8 mouse cellular contexts compared by ENCODE assay signal in the genomic region with DNA sequence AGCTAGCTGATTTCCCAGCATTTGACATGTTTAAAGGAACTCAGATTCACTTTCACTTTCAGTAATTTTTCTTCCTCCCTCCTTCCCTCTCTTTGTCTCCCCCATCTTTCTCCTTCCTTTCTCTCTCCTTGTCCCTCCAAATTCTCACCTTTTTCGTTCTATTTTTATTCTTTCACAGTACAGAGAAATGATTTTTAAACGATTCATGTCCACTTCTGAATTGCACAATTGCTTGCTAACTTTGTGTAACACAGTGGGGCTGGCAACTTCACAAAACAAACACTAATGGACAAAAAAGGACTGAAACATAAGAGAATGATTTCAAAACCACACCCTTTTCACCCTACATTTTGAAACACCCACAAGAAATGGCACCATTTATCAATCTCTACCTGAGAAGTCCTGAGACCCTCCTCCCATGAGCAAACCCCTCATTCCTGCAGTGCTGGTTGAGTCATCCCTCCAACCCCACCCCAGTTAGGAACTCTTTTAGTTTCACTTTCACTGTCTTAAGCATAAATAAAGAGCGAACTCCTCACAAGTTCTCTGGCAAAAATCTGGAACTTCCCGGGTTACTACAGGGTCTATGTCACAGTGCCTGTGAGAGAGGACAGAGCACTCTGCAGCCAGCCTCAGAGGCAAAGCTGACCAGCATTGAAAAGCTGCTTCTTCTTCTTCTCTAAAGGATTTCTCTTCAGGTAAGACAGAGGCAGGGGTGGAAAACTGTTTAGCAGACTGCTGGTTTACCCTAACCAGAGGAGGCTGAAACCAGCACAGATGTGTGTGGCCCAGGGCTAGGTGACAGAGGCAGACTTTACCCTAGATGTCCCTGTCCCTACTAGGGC. TPM values are rescaled to one million over a fixed set of nuclear protein-coding genes. Genes with fewer than 3 reads are reported as not detected.
DNase-seq lines count a peak whose midpoint lies in the region; ATAC-seq lines count a peak whose summit lies in the region.

A gene (plus strand): TSS at position 492 of the 845 bp plus-strand sequence.

- 76% methylated on average over 4 of the region's 4 CpGs for WGBS in forebrain, embryonic 13.5 days
- 80% methylated on average over 4 of the region's 4 CpGs for WGBS in forebrain, embryonic 14.5 days
- WGBS in kidney, embryonic 15.5 days, result 56% methylated on average over 4 of the region's 4 CpGs

- 0 out of 2 replicates have a peak, but pooled peaks cover 4% of the 10 kb centered on the region for H3K4me1 ChIP-seq in forebrain, embryonic 13.5 days
- no peaks in the 10 kb centered on the region for H3K4me1 ChIP-seq in forebrain, embryonic 14.5 days (ENCODE audit: control insufficient read depth, insufficient read depth, low read length)
- H3K4me1 ChIP-seq in kidney, embryonic 15.5 days, result no peaks in the 10 kb centered on the region

- H3K4me2 ChIP-seq in forebrain, embryonic 13.5 days, result no peak within 1 kb of the TSS
- H3K4me2 ChIP-seq in forebrain, embryonic 14.5 days (ENCODE audit: low read length), result no peak within 1 kb of the TSS
- peak within 1 kb of the TSS; percentile 44 for H3K4me2 ChIP-seq in kidney, embryonic 15.5 days

- DNase-seq in forebrain, embryonic 14.5 days (ENCODE audit: low spot score), result no peak
- DNase-seq in Muller cell, postnatal 12 days (ENCODE audit: inconsistent ontology term), result peak; percentile 55
- DNase-seq in gastrocnemius, postnatal 14 days, result peak; percentile 3
- DNase-seq in embryo, embryonic 10 days (ENCODE audit: low spot score), result no peak
- DNase-seq in layer of hippocampus, adult 9-11 months, result no peak

- no peaks in the 10 kb centered on the region for H3K9me3 ChIP-seq in forebrain, embryonic 13.5 days (replicated peaks)
- H3K9me3 ChIP-seq in forebrain, embryonic 14.5 days (replicated peaks; ENCODE audit: control insufficient read depth, low read length), result no peaks in the 10 kb centered on the region
- no peaks in the 10 kb centered on the region for H3K9me3 ChIP-seq in kidney, embryonic 15.5 days (replicated peaks)

- no peak within 1 kb of the TSS for H3K9ac ChIP-seq in forebrain, embryonic 13.5 days
- no peak within 1 kb of the TSS for H3K9ac ChIP-seq in forebrain, embryonic 14.5 days (ENCODE audit: low read length)
- H3K9ac ChIP-seq in kidney, embryonic 15.5 days, result no peak within 1 kb of the TSS

- no peaks in the 10 kb centered on the region for H3K36me3 ChIP-seq in forebrain, embryonic 13.5 days (ENCODE audit: poor library complexity, severe bottlenecking)
- no peaks in the 10 kb centered on the region for H3K36me3 ChIP-seq in forebrain, embryonic 14.5 days (ENCODE audit: control insufficient read depth, insufficient read depth, low read length)
- no peaks in the 10 kb centered on the region for H3K36me3 ChIP-seq in kidney, embryonic 15.5 days

- H3K4me3 ChIP-seq in forebrain, embryonic 13.5 days, result no peak within 1 kb of the TSS
- no peak within 1 kb of the TSS for H3K4me3 ChIP-seq in forebrain, embryonic 14.5 days (ENCODE audit: low read depth, low read length)
- H3K4me3 ChIP-seq in kidney, embryonic 15.5 days (replicated peaks), result peak within 1 kb of the TSS; percentile 21

- 0 out of 2 replicates have a peak, but pooled peaks have one; percentile 30 for ATAC-seq in forebrain, embryonic 13.5 days
- ATAC-seq in forebrain, embryonic 14.5 days, result no peak
- no peak for ATAC-seq in kidney, embryonic 15.5 days (replicated peaks; ENCODE audit: low FRiP score)
- ATAC-seq in megakaryocyte progenitor cell, adult 5-6 weeks (replicated peaks; ENCODE audit: poor library complexity), result peak; percentile 64

- no peaks in the 10 kb centered on the region for H3K27me3 ChIP-seq in forebrain, embryonic 13.5 days
- no peaks in the 10 kb centered on the region for H3K27me3 ChIP-seq in forebrain, embryonic 14.5 days (replicated peaks; ENCODE audit: control insufficient read depth, insufficient read depth, low read length)
- H3K27me3 ChIP-seq in kidney, embryonic 15.5 days, result no peaks in the 10 kb centered on the region

- intact Hi-C loops in gastrocnemius, postnatal 14 days (cut with DNase I; ENCODE audit: low total_unique reads), result no loop called here

- no peak within 1 kb of the TSS for H3K27ac ChIP-seq in forebrain, embryonic 13.5 days
- H3K27ac ChIP-seq in forebrain, embryonic 14.5 days (ENCODE audit: low read depth, low read length), result no peak within 1 kb of the TSS
- no peak within 1 kb of the TSS for H3K27ac ChIP-seq in kidney, embryonic 15.5 days

RNA-seq across cellular contexts. Expression of the gene that starts here (rescaled TPM):
- 0.15 and 0.19 TPM in 2 replicates for polyA plus RNA-seq in forebrain, embryonic 13.5 days (2015; fragmentation: Nextera tagmentation; extraction: Ambion mirVana)
- 0.33 and 0.63 TPM in 2 replicates for polyA plus RNA-seq in forebrain, embryonic 14.5 days (2014; fragmentation: Nextera tagmentation; extraction: Ambion mirVana)
- total RNA-seq in gastrocnemius, postnatal 14 days (2021), result 1 to 10 TPM; 3.6 to 4.0 TPM
- 0.95 and 1.7 TPM in 2 replicates for polyA plus RNA-seq in kidney, embryonic 15.5 days (2015; fragmentation: Nextera tagmentation; extraction: Ambion mirVana)
- 5.0 and 7.6 TPM in 2 replicates for total RNA-seq in megakaryocyte progenitor cell, adult 5-6 weeks (2015)
- 9.1 and 9.8 TPM in 2 replicates for total RNA-seq in megakaryocyte progenitor cell, adult 5-6 weeks (2017)

Comparison
In these comparisons a context has a peak if more than half of its experiments do, and no peak if none do; other contexts are left out.
1. Peak in ATAC-seq in forebrain, embryonic 13.5 days; RNA of the gene not detected or under 1 TPM.
2. DNase-seq: peak in Muller cell, postnatal 12 days (single experiment) and gastrocnemius, postnatal 14 days (single experiment); none in forebrain, embryonic 14.5 days (single experiment), embryo, embryonic 10 days (single experiment) and layer of hippocampus, adult 9-11 months (single experiment).